Mouse (Mus musculus): ENCODE data around the gene Apon. TPM values are rescaled to one million over a fixed set of nuclear protein-coding genes. Genes with fewer than 3 reads are reported as not detected.
"Not testable (repeated sequence)": the region's sequence is repeated elsewhere in the genome, so short reads cannot be mapped to it uniquely, and the experiment has no call there.

Apon gene
- polyA plus RNA-seq, 1 experiment: not detected

- H3K4me3 ChIP-seq (ENCODE audit: insufficient read depth, low read length): peak within 1 kb of the TSS; percentile 78
- 0 out of 2 replicates have a peak within 1 kb of the TSS, but pooled peaks have one; percentile 11 for H3K27ac ChIP-seq (ENCODE audit: insufficient read depth, low read length)
- TF ChIP-seq CTCF (IDR thresholded peaks at IDR 0.05; ENCODE audit: extremely low read depth, insufficient read depth, low read length): no peak
- TF ChIP-seq POLR2A (IDR thresholded peaks at IDR 0.05; ENCODE audit: extremely low read depth, insufficient read depth, low read length): peak; percentile 91
- 0 out of 2 replicates have a peak, but pooled peaks cover 1% of the 10 kb centered on the region for H3K4me1 ChIP-seq (ENCODE audit: control insufficient read depth, insufficient read depth, low read length)
These were observed 16.5 kb downstream of the Apon start, which contains the start of gene Stat2 for GRCm38 (mm10) chr10:128270287-128270841. Stat2 (plus strand) TSS chr10:128270559.

- TF ChIP-seq CTCF (IDR thresholded peaks at IDR 0.05; ENCODE audit: extremely low read depth, insufficient read depth, low read length) (no peak), POLR2A (IDR thresholded peaks at IDR 0.05; ENCODE audit: extremely low read depth, insufficient read depth, low read length) (no peak)
- Histone ChIP-seq H3K27ac (ENCODE audit: insufficient read depth, low read length) (0 out of 2 replicates have a peak overlapping the region, but pooled peaks have one; percentile 11), H3K4me3 (ENCODE audit: insufficient read depth, low read length) (peak overlapping the region; percentile 78), H3K4me1 (ENCODE audit: control insufficient read depth, insufficient read depth, low read length) (0 out of 2 replicates have a peak, but pooled peaks cover 1% of the 10 kb centered on the region)
These were observed 17.0 kb downstream of the Apon start for GRCm38 (mm10) chr10:128270866-128271265.

GRCm38 (mm10) chr10:128271883-128272282 lies 18.0 kb downstream of the Apon start:
- no peak overlapping the region for H3K27ac ChIP-seq (ENCODE audit: insufficient read depth, low read length)
- TF ChIP-seq POLR2A (IDR thresholded peaks at IDR 0.05; ENCODE audit: extremely low read depth, insufficient read depth, low read length): no peak
- no peak for TF ChIP-seq CTCF (IDR thresholded peaks at IDR 0.05; ENCODE audit: extremely low read depth, insufficient read depth, low read length)
- H3K4me1 ChIP-seq (ENCODE audit: control insufficient read depth, insufficient read depth, low read length): 0 out of 2 replicates have a peak, but pooled peaks cover 1% of the 10 kb centered on the region
- H3K4me3 ChIP-seq (ENCODE audit: insufficient read depth, low read length): no peak overlapping the region

GRCm38 (mm10) chr10:128272819-128273439 lies 19.0 kb downstream of the Apon start:
- H3K4me3 ChIP-seq (ENCODE audit: insufficient read depth, low read length); H3K27ac ChIP-seq (ENCODE audit: insufficient read depth, low read length); H3K4me1 ChIP-seq (ENCODE audit: control insufficient read depth, insufficient read depth, low read length): not testable (repeated sequence)

GRCm38 (mm10) chr10:128275374-128275773 lies 21.5 kb downstream of the Apon start:
- H3K4me3 ChIP-seq (ENCODE audit: insufficient read depth, low read length); H3K27ac ChIP-seq (ENCODE audit: insufficient read depth, low read length); H3K4me1 ChIP-seq (ENCODE audit: control insufficient read depth, insufficient read depth, low read length): not testable (repeated sequence)

- Histone ChIP-seq H3K27ac (ENCODE audit: insufficient read depth, low read length) (no peak overlapping the region), H3K4me3 (ENCODE audit: insufficient read depth, low read length) (no peak overlapping the region), H3K4me1 (ENCODE audit: control insufficient read depth, insufficient read depth, low read length) (no peaks in the 10 kb centered on the region)
- TF ChIP-seq CTCF (IDR thresholded peaks at IDR 0.05; ENCODE audit: extremely low read depth, insufficient read depth, low read length): no peak
- TF ChIP-seq POLR2A (IDR thresholded peaks at IDR 0.05; ENCODE audit: extremely low read depth, insufficient read depth, low read length): no peak
These were observed 24.3 kb downstream of the Apon start for GRCm38 (mm10) chr10:128278158-128278557.

GRCm38 (mm10) chr10:128280943-128281342 lies 27.0 kb downstream of the Apon start:
- Histone ChIP-seq H3K27ac (ENCODE audit: insufficient read depth, low read length) (no peak overlapping the region), H3K4me3 (ENCODE audit: insufficient read depth, low read length) (no peak overlapping the region), H3K4me1 (ENCODE audit: control insufficient read depth, insufficient read depth, low read length) (no peaks in the 10 kb centered on the region)
- TF ChIP-seq POLR2A (IDR thresholded peaks at IDR 0.05; ENCODE audit: extremely low read depth, insufficient read depth, low read length) (no peak), CTCF (IDR thresholded peaks at IDR 0.05; ENCODE audit: extremely low read depth, insufficient read depth, low read length) (no peak)

GRCm38 (mm10) chr10:128281682-128282081 lies 27.8 kb downstream of the Apon start:
- no peak for TF ChIP-seq POLR2A (IDR thresholded peaks at IDR 0.05; ENCODE audit: extremely low read depth, insufficient read depth, low read length)
- TF ChIP-seq CTCF (IDR thresholded peaks at IDR 0.05; ENCODE audit: extremely low read depth, insufficient read depth, low read length): no peak
- no peak overlapping the region for H3K4me3 ChIP-seq (ENCODE audit: insufficient read depth, low read length)
- no peaks in the 10 kb centered on the region for H3K4me1 ChIP-seq (ENCODE audit: control insufficient read depth, insufficient read depth, low read length)
- H3K27ac ChIP-seq (ENCODE audit: insufficient read depth, low read length): no peak overlapping the region

GRCm38 (mm10) chr10:128282886-128283450 lies 29.1 kb downstream of the Apon start:
- TF ChIP-seq POLR2A (IDR thresholded peaks at IDR 0.05; ENCODE audit: extremely low read depth, insufficient read depth, low read length) (no peak), CTCF (IDR thresholded peaks at IDR 0.05; ENCODE audit: extremely low read depth, insufficient read depth, low read length) (no peak)
- Histone ChIP-seq H3K4me3 (ENCODE audit: insufficient read depth, low read length) (no peak overlapping the region), H3K4me1 (ENCODE audit: control insufficient read depth, insufficient read depth, low read length) (no peaks in the 10 kb centered on the region), H3K27ac (ENCODE audit: insufficient read depth, low read length) (no peak overlapping the region)
